Mouse (Mus musculus): ENCODE data around the gene 4930402H24Rik. TPM values are rescaled to one million over a fixed set of nuclear protein-coding genes. Genes with fewer than 3 reads are reported as not detected.

The 4930402H24Rik gene
- total RNA-seq, 2 experiments from 2014 or later, result 14.7 to 16.0 TPM

DNA sequence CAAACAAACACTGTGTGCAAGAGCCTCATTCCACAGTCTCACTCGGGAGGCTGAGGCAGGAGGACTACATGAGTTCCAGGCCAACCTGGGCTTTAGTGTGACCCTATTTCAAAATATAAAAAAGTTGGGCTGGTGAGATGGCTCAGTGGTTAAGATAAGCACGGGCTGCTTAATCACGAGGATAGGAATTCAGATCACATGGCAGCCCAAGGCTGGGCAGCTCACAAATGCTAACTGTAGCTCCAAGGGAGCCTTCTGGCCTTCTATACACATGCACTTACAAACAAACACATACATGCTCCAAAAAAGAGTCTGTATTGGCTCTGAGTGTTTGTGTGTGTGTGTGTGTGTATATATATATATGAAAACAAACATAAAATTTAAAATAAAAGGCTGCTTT is 212.6 kb downstream of the 4930402H24Rik start:
- no peak for ATAC-seq (replicated peaks; ENCODE audit: low FRiP score, poor library complexity, severe bottlenecking)

GRCm38 (mm10) chr2:130689011-130689410 is 217.2 kb downstream of the 4930402H24Rik start:
- no peak for ATAC-seq (replicated peaks; ENCODE audit: low FRiP score, poor library complexity, severe bottlenecking)

GRCm38 (mm10) chr2:130685426-130685825 is 220.8 kb downstream of the 4930402H24Rik start:
- no peak for ATAC-seq (replicated peaks; ENCODE audit: low FRiP score, poor library complexity, severe bottlenecking)

DNA sequence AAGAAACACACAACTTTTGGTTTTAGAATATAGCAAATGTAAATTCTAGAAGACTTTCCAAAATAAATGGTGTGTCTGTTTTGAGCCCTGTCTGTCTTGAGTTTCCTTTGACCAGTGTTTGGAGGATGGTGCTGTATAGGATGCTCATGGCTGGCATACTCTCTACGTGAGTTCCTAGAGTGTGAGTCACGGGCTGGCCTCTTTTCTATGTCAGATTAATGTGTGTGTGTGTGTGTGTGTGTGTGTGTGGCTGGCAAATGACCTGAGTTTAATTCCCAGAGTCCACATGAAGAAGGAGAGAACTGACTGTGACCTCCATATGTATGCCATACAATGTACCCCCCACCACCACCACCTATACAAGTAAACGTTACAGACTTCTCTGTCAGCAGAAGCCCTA is 224.7 kb downstream of the 4930402H24Rik start:
- ATAC-seq (replicated peaks; ENCODE audit: low FRiP score, poor library complexity, severe bottlenecking), result no peak

GRCm38 (mm10) chr2:130679899-130680298 is 226.3 kb downstream of the 4930402H24Rik start:
- no peak for ATAC-seq (replicated peaks; ENCODE audit: low FRiP score, poor library complexity, severe bottlenecking)

GRCm38 (mm10) chr2:130679154-130679553 is 227.1 kb downstream of the 4930402H24Rik start:
- no peak for ATAC-seq (replicated peaks; ENCODE audit: low FRiP score, poor library complexity, severe bottlenecking)

- no peak for ATAC-seq (replicated peaks; ENCODE audit: low FRiP score, poor library complexity, severe bottlenecking)
Measured at GRCm38 (mm10) chr2:130677211-130677610, 229.0 kb downstream of the 4930402H24Rik start.

- ATAC-seq (replicated peaks; ENCODE audit: low FRiP score, poor library complexity, severe bottlenecking), result peak; percentile 86
Measured at GRCm38 (mm10) chr2:130667559-130667958, 238.6 kb downstream of the 4930402H24Rik start, which contains the start of gene Itpa. Gene Itpa, plus strand, starts transcription at chr2:130667610.

DNA sequence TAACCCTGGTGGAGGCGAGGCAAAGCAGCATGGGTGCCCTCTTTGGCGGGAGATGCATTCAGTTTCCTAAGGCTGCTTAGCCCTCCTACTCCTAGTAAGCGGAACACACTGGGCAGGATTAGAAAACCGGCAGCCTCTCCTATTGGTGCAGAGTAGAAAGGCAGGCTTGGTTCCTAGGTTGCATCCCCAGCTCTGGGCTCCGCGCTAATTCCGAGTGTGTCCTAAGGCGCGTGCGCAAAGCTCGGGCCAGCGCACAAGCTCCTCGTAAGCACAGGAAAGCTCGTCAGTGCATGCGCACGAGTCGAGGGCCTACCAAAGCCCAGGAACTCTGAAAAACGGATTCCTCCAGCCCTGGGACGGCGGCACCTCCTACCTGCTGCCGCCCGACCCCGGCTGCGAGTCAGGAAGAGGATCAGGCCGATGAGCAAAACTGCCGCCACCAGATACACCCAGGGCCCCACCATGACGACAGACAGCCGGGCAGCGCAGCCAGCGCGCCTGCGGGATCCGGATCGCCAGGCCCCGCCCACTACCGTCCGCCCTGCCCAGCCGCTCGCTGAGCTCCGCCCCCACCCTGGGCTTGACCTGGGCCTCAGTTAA is 242.0 kb downstream of the 4930402H24Rik start, which contains the start of gene Ddrgk1:
TSS of gene Ddrgk1 (minus strand) at position 558 of the 600 bp plus-strand sequence.
- peak; percentile 82 for ATAC-seq (replicated peaks; ENCODE audit: low FRiP score, poor library complexity, severe bottlenecking)

GRCm38 (mm10) chr2:130663342-130663741 is 242.9 kb downstream of the 4930402H24Rik start:
- ATAC-seq (replicated peaks; ENCODE audit: low FRiP score, poor library complexity, severe bottlenecking), result no peak

- ATAC-seq (replicated peaks; ENCODE audit: low FRiP score, poor library complexity, severe bottlenecking), result no peak
Measured at GRCm38 (mm10) chr2:130658530-130658929, 247.7 kb downstream of the 4930402H24Rik start.

GRCm38 (mm10) chr2:130657541-130657940 is 248.7 kb downstream of the 4930402H24Rik start:
- no peak for ATAC-seq (replicated peaks; ENCODE audit: low FRiP score, poor library complexity, severe bottlenecking)

- no peak for ATAC-seq (replicated peaks; ENCODE audit: low FRiP score, poor library complexity, severe bottlenecking)
Measured at GRCm38 (mm10) chr2:130656536-130656935, 249.7 kb downstream of the 4930402H24Rik start.

Other genes with a start within 250 kb of the 4930402H24Rik start
- gene Ddrgk1, start 241.7 kb downstream of the 4930402H24Rik start, total RNA-seq (2015; ENCODE audit: low replicate concordance), result 28.1 and 73.5 TPM in 2 replicates
- gene Ddrgk1, start 241.7 kb downstream of the 4930402H24Rik start, total RNA-seq (2017; ENCODE audit: low replicate concordance), result 67.4 and 68.5 TPM in 2 replicates
- 20.2 and 23.9 TPM in 2 replicates for gene Itpa, start 238.8 kb downstream of the 4930402H24Rik start, total RNA-seq (2015; ENCODE audit: low replicate concordance)
- 43.3 and 56.7 TPM in 2 replicates for gene Itpa, start 238.8 kb downstream of the 4930402H24Rik start, total RNA-seq (2017; ENCODE audit: low replicate concordance)
- gene Slc4a11, start 208.9 kb downstream of the 4930402H24Rik start, total RNA-seq (2015; ENCODE audit: low replicate concordance), result not detected in 2 replicates
- gene Slc4a11, start 208.9 kb downstream of the 4930402H24Rik start, total RNA-seq (2017; ENCODE audit: low replicate concordance), result not detected in 2 replicates
- 9.7 and 10.1 TPM in 2 replicates for gene Atrn, start 89 bp upstream of the 4930402H24Rik start, total RNA-seq (2015; ENCODE audit: low replicate concordance)
- 5.8 and 13.7 TPM in 2 replicates for gene Atrn, start 89 bp upstream of the 4930402H24Rik start, total RNA-seq (2017; ENCODE audit: low replicate concordance)
- gene Gfra4, start 136.7 kb upstream of the 4930402H24Rik start, total RNA-seq (2015; ENCODE audit: low replicate concordance), result 1.3 and 9.7 TPM in 2 replicates
- not detected in 2 replicates for gene Gfra4, start 136.7 kb upstream of the 4930402H24Rik start, total RNA-seq (2017; ENCODE audit: low replicate concordance)
- 15.5 and 36.4 TPM in 2 replicates for gene Adam33, start 157.4 kb upstream of the 4930402H24Rik start, total RNA-seq (2015; ENCODE audit: low replicate concordance)
- gene Adam33, start 157.4 kb upstream of the 4930402H24Rik start, total RNA-seq (2017; ENCODE audit: low replicate concordance), result 10.0 and 11.3 TPM in 2 replicates
- gene Siglec1, start 180.4 kb upstream of the 4930402H24Rik start, total RNA-seq (2015; ENCODE audit: low replicate concordance), result 6.8 and 8.8 TPM in 2 replicates
- 1.8 and 2.6 TPM in 2 replicates for gene Siglec1, start 180.4 kb upstream of the 4930402H24Rik start, total RNA-seq (2017; ENCODE audit: low replicate concordance)
- not detected in 2 replicates for gene Hspa12b, start 220.9 kb upstream of the 4930402H24Rik start, total RNA-seq (2015; ENCODE audit: low replicate concordance)
- gene Hspa12b, start 220.9 kb upstream of the 4930402H24Rik start, total RNA-seq (2017; ENCODE audit: low replicate concordance), result not detected in 2 replicates
- not detected in 2 replicates for gene Gm11037, start 227.1 kb upstream of the 4930402H24Rik start, total RNA-seq (2015; ENCODE audit: low replicate concordance)
- not detected in 2 replicates for gene Gm11037, start 227.1 kb upstream of the 4930402H24Rik start, total RNA-seq (2017; ENCODE audit: low replicate concordance)

All from erythroid progenitor cell, adult 5-6 weeks (primary cell).